Mouse (Mus musculus): ENCODE results near the gene Gm20388. TPM values are rescaled to one million over a fixed set of nuclear protein-coding genes. Genes with fewer than 3 reads are reported as not detected.

Gm20388 gene
- total and polyA plus RNA-seq, 2 experiments from 2014 or later = 17.3 TPM; not detected in 1

DNA sequence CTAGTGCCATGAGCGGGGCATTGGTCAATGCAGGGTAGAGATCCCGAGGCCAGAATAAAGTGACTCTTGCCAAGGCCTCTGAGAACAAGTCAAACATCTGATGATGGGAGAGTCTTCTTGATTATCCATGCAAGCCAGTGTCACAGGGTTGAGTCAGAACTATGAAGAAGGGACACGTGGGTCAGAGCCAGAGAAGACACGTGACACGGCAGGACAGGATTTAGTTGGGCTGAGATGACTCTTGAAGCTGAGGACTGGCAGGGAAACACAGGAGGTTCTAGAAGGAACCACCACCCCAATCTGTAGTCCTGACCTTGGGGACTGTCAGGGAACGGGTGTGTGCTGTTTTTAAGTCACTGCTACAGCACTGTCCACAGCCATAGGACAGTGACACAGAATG lies 849.2 kb downstream of the Gm20388 start:
- TF ChIP-seq EP300 (IDR thresholded peaks at IDR 0.05; ENCODE audit: low read depth) (no peak), CTCF (IDR thresholded peaks at IDR 0.05; ENCODE audit: low read depth) (no peak)
- H3K4me1 ChIP-seq (ENCODE audit: control insufficient read depth, insufficient read depth) = no peaks in the 10 kb centered on the region
- H3K36me3 ChIP-seq (replicated peaks; ENCODE audit: control insufficient read depth, insufficient read depth, low read length) = no peaks in the 10 kb centered on the region
- H3K9me3 ChIP-seq (replicated peaks; ENCODE audit: control insufficient read depth, low read length) = no peaks in the 10 kb centered on the region
- no peak for DNase-seq (ENCODE audit: low spot score)
- 0 out of 2 replicates have a peak, but pooled peaks cover 3% of the 10 kb centered on the region for H3K27me3 ChIP-seq (ENCODE audit: control insufficient read depth, insufficient read depth, low read length)
- H3K27ac ChIP-seq (ENCODE audit: low read depth) = no peak overlapping the region
- no peak for ATAC-seq (ENCODE audit: insufficient read depth, low read depth)
- 79% methylated on average over 6 of the region's 6 CpGs for WGBS
- H3K4me2 ChIP-seq (ENCODE audit: low read depth, low read length) = no peak overlapping the region
- no peak overlapping the region for H3K4me3 ChIP-seq (ENCODE audit: low read depth, low read length)
- no peak overlapping the region for H3K9ac ChIP-seq (replicated peaks; ENCODE audit: low read depth, low read length)

DNA sequence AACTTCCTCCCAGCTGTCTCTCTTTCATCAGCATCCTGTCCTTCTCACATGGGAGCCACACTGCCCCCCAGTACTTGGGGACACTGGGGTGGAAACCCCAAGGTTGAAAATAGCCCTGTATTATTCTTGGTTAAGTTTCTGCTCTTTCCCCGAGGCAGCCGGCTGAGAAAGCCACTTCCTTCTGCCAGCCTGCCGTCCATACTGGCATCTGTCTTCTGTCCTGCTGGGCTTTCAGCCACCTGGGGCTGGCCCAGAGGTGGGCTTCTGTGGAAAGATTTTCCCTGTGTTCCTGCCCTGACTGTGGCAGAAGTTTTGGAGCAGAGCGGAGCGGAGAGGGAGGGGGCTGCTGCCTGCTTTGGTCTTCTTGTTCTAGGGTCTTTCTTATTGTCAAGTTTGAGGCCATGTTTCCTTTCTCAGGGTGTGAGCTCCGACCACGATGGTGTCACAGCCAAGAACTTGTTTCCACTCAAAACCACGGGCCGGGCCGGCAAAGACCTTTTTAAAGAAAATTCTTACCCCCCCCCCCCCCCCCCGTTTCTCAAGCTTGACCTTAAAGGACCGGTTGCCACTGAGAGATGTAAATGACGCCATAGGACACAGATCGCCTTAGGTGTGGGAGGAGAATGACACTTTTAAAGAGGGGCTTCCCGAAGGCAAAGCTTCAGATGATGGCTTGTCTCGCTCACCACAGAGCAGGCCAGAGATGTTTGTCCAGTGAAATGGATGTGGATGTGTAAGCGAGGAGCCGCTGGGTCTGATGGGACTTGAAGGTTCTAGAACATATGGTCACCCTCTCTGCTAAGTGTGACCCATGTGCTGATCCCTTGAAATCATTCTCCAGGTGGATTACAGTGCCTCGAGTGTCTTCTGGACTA lies 849.9 kb downstream of the Gm20388 start:
- 76% methylated on average over 19 of the region's 19 CpGs for WGBS
- TF ChIP-seq CTCF (IDR thresholded peaks at IDR 0.05; ENCODE audit: low read depth) (no peak), EP300 (IDR thresholded peaks at IDR 0.05; ENCODE audit: low read depth) (no peak)
- no peak for ATAC-seq (ENCODE audit: insufficient read depth, low read depth)

DNA sequence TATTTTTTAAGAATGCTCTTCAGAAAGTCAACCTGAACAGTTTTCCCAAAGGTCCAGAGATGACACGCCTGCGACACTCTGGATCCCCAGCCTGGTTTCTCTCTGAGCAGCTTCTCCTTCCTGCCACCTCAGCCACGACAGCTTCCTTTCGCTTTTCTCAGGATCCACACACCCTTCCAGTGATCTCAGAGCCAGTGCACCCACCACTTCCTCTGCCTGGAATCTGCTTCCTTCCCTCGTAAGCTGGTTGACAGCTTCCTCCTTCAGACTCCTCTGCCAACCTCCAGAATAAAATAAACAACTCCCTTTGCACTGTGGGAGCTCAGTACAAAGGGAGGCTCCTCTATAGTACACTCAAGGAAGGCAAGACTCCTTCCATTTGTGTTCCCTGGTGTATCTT lies 852.6 kb downstream of the Gm20388 start:
- DNase-seq (ENCODE audit: low spot score) (no peak), ATAC-seq (ENCODE audit: insufficient read depth, low read depth) (no peak)
- H3K27me3 ChIP-seq (ENCODE audit: control insufficient read depth, insufficient read depth, low read length) = 0 out of 2 replicates have a peak, but pooled peaks cover 3% of the 10 kb centered on the region
- 50% methylated on average over 5 of the region's 5 CpGs for WGBS
- no peak overlapping the region for H3K27ac ChIP-seq (ENCODE audit: low read depth)
- H3K9me3 ChIP-seq (replicated peaks; ENCODE audit: control insufficient read depth, low read length) = no peaks in the 10 kb centered on the region
- H3K36me3 ChIP-seq (replicated peaks; ENCODE audit: control insufficient read depth, insufficient read depth, low read length) = no peaks in the 10 kb centered on the region
- H3K4me1 ChIP-seq (ENCODE audit: control insufficient read depth, insufficient read depth) = 0 out of 2 replicates have a peak, but pooled peaks cover 2% of the 10 kb centered on the region
- H3K4me2 ChIP-seq (ENCODE audit: low read depth, low read length) = no peak overlapping the region
- no peak for TF ChIP-seq CTCF (IDR thresholded peaks at IDR 0.05; ENCODE audit: low read depth)
- TF ChIP-seq EP300 (IDR thresholded peaks at IDR 0.05; ENCODE audit: low read depth) = no peak
- no peak overlapping the region for H3K9ac ChIP-seq (replicated peaks; ENCODE audit: low read depth, low read length)
- no peak overlapping the region for H3K4me3 ChIP-seq (ENCODE audit: low read depth, low read length)

More for the DNA sequence above, 849.9 kb downstream of the Gm20388 start:
- no peak for DNase-seq (ENCODE audit: low spot score)
- no peaks in the 10 kb centered on the region for H3K9me3 ChIP-seq (replicated peaks; ENCODE audit: control insufficient read depth, low read length)
- no peaks in the 10 kb centered on the region for H3K36me3 ChIP-seq (replicated peaks; ENCODE audit: control insufficient read depth, insufficient read depth, low read length)
- H3K27ac ChIP-seq (ENCODE audit: low read depth) = no peak overlapping the region
- no peaks in the 10 kb centered on the region for H3K4me1 ChIP-seq (ENCODE audit: control insufficient read depth, insufficient read depth)
- no peak overlapping the region for H3K9ac ChIP-seq (replicated peaks; ENCODE audit: low read depth, low read length)
- 0 out of 2 replicates have a peak, but pooled peaks cover 3% of the 10 kb centered on the region for H3K27me3 ChIP-seq (ENCODE audit: control insufficient read depth, insufficient read depth, low read length)
- no peak overlapping the region for H3K4me3 ChIP-seq (ENCODE audit: low read depth, low read length)
- H3K4me2 ChIP-seq (ENCODE audit: low read depth, low read length) = no peak overlapping the region

GRCm38 (mm10) chr8:120764638-120765037 lies 854.0 kb downstream of the Gm20388 start:
- Histone ChIP-seq H3K36me3 (replicated peaks; ENCODE audit: control insufficient read depth, insufficient read depth, low read length) (no peaks in the 10 kb centered on the region), H3K4me1 (ENCODE audit: control insufficient read depth, insufficient read depth) (peaks cover 15% of the 10 kb centered on the region), H3K27me3 (ENCODE audit: control insufficient read depth, insufficient read depth, low read length) (no peaks in the 10 kb centered on the region), H3K9me3 (replicated peaks; ENCODE audit: control insufficient read depth, low read length) (no peaks in the 10 kb centered on the region), H3K9ac (replicated peaks; ENCODE audit: low read depth, low read length) (no peak overlapping the region), H3K4me2 (ENCODE audit: low read depth, low read length) (no peak overlapping the region), H3K27ac (ENCODE audit: low read depth) (no peak overlapping the region), H3K4me3 (ENCODE audit: low read depth, low read length) (no peak overlapping the region)
- TF ChIP-seq CTCF (IDR thresholded peaks at IDR 0.05; ENCODE audit: low read depth) (no peak), EP300 (IDR thresholded peaks at IDR 0.05; ENCODE audit: low read depth) (no peak)
- ATAC-seq (ENCODE audit: insufficient read depth, low read depth) = no peak
- no peak for DNase-seq (ENCODE audit: low spot score)

DNA sequence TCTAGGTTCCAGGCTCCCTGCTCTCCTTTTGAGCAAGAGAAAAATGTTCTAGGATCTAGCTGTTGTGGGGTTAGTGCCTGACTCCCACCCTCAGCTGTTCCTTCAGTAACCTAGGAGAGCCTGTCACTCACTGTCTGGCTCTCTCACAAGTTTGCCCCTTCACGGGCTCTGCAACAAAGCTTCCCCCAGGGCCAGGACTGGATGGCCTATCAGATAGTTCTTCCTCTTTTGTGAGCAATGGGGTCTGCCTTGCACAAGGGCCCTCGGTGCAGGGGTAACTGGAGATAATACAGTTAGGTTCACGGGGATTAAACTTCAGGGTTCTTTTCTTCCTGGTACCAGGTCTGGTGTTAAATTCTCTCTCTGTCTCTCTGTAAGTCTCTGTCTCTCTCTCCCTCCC lies 856.0 kb downstream of the Gm20388 start:
- no peak for ATAC-seq (ENCODE audit: insufficient read depth, low read depth)

More for the DNA sequence above, 856.0 kb downstream of the Gm20388 start:
- Histone ChIP-seq H3K36me3 (replicated peaks; ENCODE audit: control insufficient read depth, insufficient read depth, low read length) (no peaks in the 10 kb centered on the region), H3K9ac (replicated peaks; ENCODE audit: low read depth, low read length) (no peak overlapping the region), H3K4me3 (ENCODE audit: low read depth, low read length) (no peak overlapping the region), H3K9me3 (replicated peaks; ENCODE audit: control insufficient read depth, low read length) (no peaks in the 10 kb centered on the region), H3K27me3 (ENCODE audit: control insufficient read depth, insufficient read depth, low read length) (no peaks in the 10 kb centered on the region), H3K4me2 (ENCODE audit: low read depth, low read length) (no peak overlapping the region), H3K27ac (ENCODE audit: low read depth) (no peak overlapping the region), H3K4me1 (ENCODE audit: control insufficient read depth, insufficient read depth) (peaks cover 15% of the 10 kb centered on the region)
- 44% methylated on average over 3 of the region's 3 CpGs for WGBS
- DNase-seq (ENCODE audit: low spot score) = no peak
- TF ChIP-seq CTCF (IDR thresholded peaks at IDR 0.05; ENCODE audit: low read depth) (no peak), EP300 (IDR thresholded peaks at IDR 0.05; ENCODE audit: low read depth) (no peak)
